Mouse (Mus musculus) ES-Bruce4 (cell line): ENCODE results near the gene Nrcam.

Source experiments
- EP300 ChIP-seq: IDR thresholded peaks from 2 replicates; pipeline ENCODE4 v1.6.1; 2011; ENCODE audit warnings: low read depth, low read length; ENCODE audit not compliant: insufficient read depth
- POLR2A ChIP-seq: IDR thresholded peaks from one replicate; pipeline ENCODE4 v1.8.1; 2011; ENCODE audit warnings: low read length; ENCODE audit not compliant: insufficient read depth

- TF ChIP-seq EP300 (no peak), POLR2A (no peak)
These were observed 69.1 kb downstream of the Nrcam start for GRCm38 (mm10) chr12:44397782-44398181.
